ENCODE assay signal across 16 mouse cellular contexts in the genomic region with DNA sequence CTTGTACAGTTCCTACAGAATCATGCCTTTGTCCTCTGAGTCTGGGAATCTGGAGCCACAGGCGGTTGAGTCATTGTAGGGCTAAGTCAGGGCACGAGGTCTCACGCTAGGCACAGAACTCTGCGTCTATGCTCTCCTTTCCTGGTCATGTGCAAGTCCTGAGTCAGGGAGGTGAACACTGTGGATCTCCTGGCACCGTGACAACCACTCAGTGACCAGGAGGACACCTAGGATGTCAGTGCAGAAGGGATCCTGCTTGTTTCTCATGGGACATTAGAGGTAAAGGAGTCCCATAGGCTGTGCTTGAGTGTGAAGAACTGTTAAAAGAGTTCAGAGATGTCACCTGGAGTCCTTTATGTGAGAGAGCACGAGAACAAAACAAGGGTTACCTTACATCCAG. TPM values are rescaled to one million over a fixed set of nuclear protein-coding genes. Genes with fewer than 3 reads are reported as not detected.
"Had no signal": no experiment of that assay in that cellular context is flagged by ENCODE, and none has a peak within 500 bp of the region (broad histone marks: within the 10 kb centered on the region; RNA-seq: fewer than 3 reads in every experiment).

No protein-coding gene starts in this region.

- H3K9ac ChIP-seq: limb, embryonic 15.5 days; lung, embryonic 15.5 days; midbrain, embryonic 12.5 days; neural tube, embryonic 13.5 days had no signal

- H3K27ac ChIP-seq: kidney, postnatal 0 days; limb, embryonic 15.5 days; lung, embryonic 15.5 days; midbrain, embryonic 12.5 days; neural tube, embryonic 13.5 days had no signal

- DNase-seq: kidney, adult 11 months; kidney, adult 9 months; kidney, postnatal 36 days; layer of hippocampus, adult 9-11 months; layer of hippocampus, postnatal 36 days; lung, postnatal 14 days; retina, postnatal 1 day; right cerebral cortex, postnatal 4 days; spleen, adult 18-20 months had no signal

- H3K27me3 ChIP-seq: limb, embryonic 15.5 days; lung, embryonic 15.5 days; midbrain, embryonic 12.5 days; neural tube, embryonic 13.5 days had no signal

- H3K4me1 ChIP-seq: midbrain, embryonic 12.5 days had no signal

- H3K9me3 ChIP-seq: limb, embryonic 15.5 days; lung, embryonic 15.5 days; midbrain, embryonic 12.5 days; neural tube, embryonic 13.5 days had no signal

- H3K4me3 ChIP-seq: limb, embryonic 15.5 days; lung, embryonic 15.5 days; midbrain, embryonic 12.5 days; neural tube, embryonic 13.5 days had no signal

- ATAC-seq: midbrain, embryonic 16.5 days had no signal

- H3K4me2 ChIP-seq: limb, embryonic 15.5 days; lung, embryonic 15.5 days; midbrain, embryonic 12.5 days; neural tube, embryonic 13.5 days had no signal

- H3K36me3 ChIP-seq: limb, embryonic 15.5 days; lung, embryonic 15.5 days; midbrain, embryonic 12.5 days; neural tube, embryonic 13.5 days had no signal

RNA-seq across cellular contexts. Expression of gene Lipc, which starts 26.8 kb away (rescaled TPM):
- polyA plus RNA-seq: midbrain, embryonic 12.5 days; testis, adult 2 months had no signal
